Mouse (Mus musculus) hindbrain, embryonic 12.5 days (tissue): ENCODE results near the gene Gls. TPM values are rescaled to one million over a fixed set of nuclear protein-coding genes. Genes with fewer than 3 reads are reported as not detected.

Source experiments
- ATAC-seq: fragments of 200-750 bp; cut with Nextera tagmentation; 2 replicates; pipeline ENCODE4 v1.8.0; 2017; ENCODE audit warnings: moderate TSS enrichment; ENCODE audit not compliant: low FRiP score
- H3K27ac ChIP-seq: fragments of 300-500 bp; sonication (generic); 2 replicates; pipeline ENCODE4 v1.5.1; 2016; ENCODE audit warnings: mild to moderate bottlenecking
- H3K27me3 ChIP-seq: fragments of 300-500 bp; sonication (generic); 2 replicates; pipeline ENCODE4 v1.6.1; 2016; ENCODE audit warnings: mild to moderate bottlenecking
- H3K36me3 ChIP-seq: fragments of 300-500 bp; sonication (generic); 2 replicates; pipeline ENCODE4 v1.6.1; 2016; ENCODE audit warnings: mild to moderate bottlenecking
- H3K4me1 ChIP-seq: fragments of 300-500 bp; sonication (generic); 2 replicates; pipeline ENCODE4 v1.6.1; 2016
- H3K4me2 ChIP-seq: fragments of 300-500 bp; sonication (generic); replicated peaks from 2 replicates; pipeline ENCODE4 v1.6.1; 2016; ENCODE audit warnings: mild to moderate bottlenecking
- H3K4me3 ChIP-seq: fragments of 300-500 bp; sonication (generic); 2 replicates; pipeline ENCODE4 v1.5.1; 2016; ENCODE audit warnings: mild to moderate bottlenecking
- H3K9ac ChIP-seq: fragments of 300-500 bp; sonication (generic); 2 replicates; pipeline ENCODE4 v1.6.1; 2016; ENCODE audit warnings: mild to moderate bottlenecking, moderate library complexity
- H3K9me3 ChIP-seq: fragments of 300-500 bp; sonication (generic); replicated peaks from 2 replicates; pipeline ENCODE4 v1.6.1; 2016; ENCODE audit warnings: mild to moderate bottlenecking
- WGBS: fragments of 180-500 bp; shearing (Covaris S2); methylation state at CpG from one replicate; pipeline ENCODE4 v1.1.7; 2016; 5-methylcytosine and 5-hydroxymethylcytosine counted together
- polyA plus RNA-seq: library from polyadenylated mRNA; unstranded; fragments of >200 nt; fragmentation: Nextera tagmentation; extraction: Ambion mirVana; gene quantifications from 2 replicates; pipeline ENCODE4 v1.2.1, GENCODE M21; 2016

Gene Gls
- polyA plus RNA-seq, 1 experiment from 2014 or later, result 40.9 TPM

GRCm38 (mm10) chr1:52231939-52232765, 880 bp downstream of the Gls start:
- H3K27me3 ChIP-seq, result no peaks in the 10 kb centered on the region; the same call in 1 of the 2 replicates
- H3K9me3 ChIP-seq, result no peaks in the 10 kb centered on the region
- peak overlapping the region; percentile 97 for H3K27ac ChIP-seq
- peak overlapping the region; percentile 69 for H3K4me2 ChIP-seq
- peak; percentile 68 for ATAC-seq
- H3K4me1 ChIP-seq, result peaks cover 15% of the 10 kb centered on the region
- no peaks in the 10 kb centered on the region for H3K36me3 ChIP-seq
- H3K4me3 ChIP-seq, result peak overlapping the region; percentile 97
- peak overlapping the region; percentile 99 for H3K9ac ChIP-seq
- 2% methylated on average over 42 of the region's 69 CpGs for WGBS

DNA sequence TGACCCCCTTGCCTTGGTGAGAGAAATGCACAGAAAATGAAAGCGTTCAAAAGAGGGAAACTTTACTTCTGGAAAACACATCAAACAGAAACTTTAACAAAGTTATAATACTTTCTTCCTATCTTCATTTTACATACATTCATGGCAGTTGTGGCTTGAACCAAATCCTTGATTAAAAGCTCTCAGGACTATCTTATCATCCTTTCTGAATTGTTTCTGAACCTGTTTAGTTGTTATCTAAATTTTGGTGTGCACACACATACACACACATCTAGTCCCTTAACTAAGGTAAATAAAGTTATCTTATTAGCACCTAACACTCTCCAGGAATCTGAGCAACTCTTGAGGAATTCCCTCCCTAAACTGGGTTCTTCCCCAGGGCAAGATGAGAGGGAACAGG, 2.6 kb downstream of the Gls start:
- Histone ChIP-seq H3K9ac (no peak overlapping the region), H3K9me3 (no peaks in the 10 kb centered on the region), H3K27me3 (no peaks in the 10 kb centered on the region; the same call in 1 of the 2 replicates), H3K36me3 (no peaks in the 10 kb centered on the region), H3K4me1 (peaks cover 15% of the 10 kb centered on the region), H3K4me2 (peak overlapping the region; percentile 69; the same call in 1 of the 2 replicates), H3K27ac (no peak overlapping the region), H3K4me3 (no peak overlapping the region)
- 72% methylated on average over 1 of the region's 1 CpGs for WGBS
- ATAC-seq, result no peak

DNA sequence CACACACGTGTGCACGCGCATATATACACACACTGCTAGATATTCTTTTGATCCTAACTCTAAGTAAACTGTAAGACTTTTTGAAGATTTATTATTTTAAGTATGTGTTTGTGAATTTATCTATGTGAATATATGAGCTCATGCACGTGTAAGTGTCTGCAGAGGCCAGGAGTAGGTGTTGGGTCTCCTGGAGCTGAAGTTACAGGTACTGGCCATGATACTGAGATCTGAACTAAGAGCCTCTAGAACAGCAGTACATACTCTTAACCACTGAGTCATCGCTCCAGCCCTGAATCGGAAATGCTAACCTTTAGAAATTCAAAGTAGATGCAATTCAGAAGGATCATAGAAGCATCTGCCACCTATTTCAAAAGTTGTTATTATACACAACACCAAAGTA, 4.9 kb downstream of the Gls start:
- no peak overlapping the region for H3K4me2 ChIP-seq
- no peaks in the 10 kb centered on the region for H3K36me3 ChIP-seq
- no peak overlapping the region for H3K27ac ChIP-seq
- no peak overlapping the region for H3K4me3 ChIP-seq
- H3K9me3 ChIP-seq, result no peaks in the 10 kb centered on the region
- WGBS, result 87% methylated on average over 6 of the region's 6 CpGs
- peaks cover 15% of the 10 kb centered on the region for H3K4me1 ChIP-seq
- no peaks in the 10 kb centered on the region for H3K27me3 ChIP-seq
- no peak for ATAC-seq
- no peak overlapping the region for H3K9ac ChIP-seq

GRCm38 (mm10) chr1:52226416-52226815, 6.6 kb downstream of the Gls start:
- Histone ChIP-seq H3K4me3 (no peak overlapping the region), H3K27ac (no peak overlapping the region), H3K27me3 (no peaks in the 10 kb centered on the region), H3K36me3 (no peaks in the 10 kb centered on the region), H3K9ac (no peak overlapping the region), H3K9me3 (no peaks in the 10 kb centered on the region), H3K4me2 (no peak overlapping the region), H3K4me1 (peaks cover 13% of the 10 kb centered on the region)
- ATAC-seq, result no peak

DNA sequence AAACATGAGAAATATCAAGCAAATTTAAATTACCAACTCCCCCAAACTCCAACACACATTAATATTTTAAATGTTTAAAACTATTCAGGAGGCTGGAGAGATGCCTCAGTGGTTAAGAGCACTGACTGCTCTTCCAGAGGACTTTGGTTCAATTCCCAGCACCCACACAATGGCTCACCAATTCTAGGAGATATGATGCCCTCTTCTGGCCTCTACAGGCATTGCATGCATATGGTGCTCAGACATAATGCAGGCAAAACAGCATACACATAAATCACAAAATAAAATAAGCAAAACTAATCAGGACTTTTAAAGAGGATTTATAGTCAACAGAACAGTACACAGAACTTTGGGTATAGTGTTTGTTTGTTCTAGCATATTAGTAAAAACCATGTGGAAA, 16.3 kb downstream of the Gls start:
- no peak overlapping the region for H3K9ac ChIP-seq
- no peak overlapping the region for H3K4me2 ChIP-seq
- no peaks in the 10 kb centered on the region for H3K4me1 ChIP-seq
- H3K36me3 ChIP-seq, result 0 out of 2 replicates have a peak, but pooled peaks cover 3% of the 10 kb centered on the region
- no peak overlapping the region for H3K4me3 ChIP-seq
- no peaks in the 10 kb centered on the region for H3K27me3 ChIP-seq
- no peak overlapping the region for H3K27ac ChIP-seq
- H3K9me3 ChIP-seq, result no peaks in the 10 kb centered on the region
- ATAC-seq, result no peak

GRCm38 (mm10) chr1:52182992-52183391, 50.0 kb downstream of the Gls start:
- Histone ChIP-seq H3K9me3 (no peaks in the 10 kb centered on the region), H3K36me3 (no peaks in the 10 kb centered on the region), H3K9ac (no peak overlapping the region), H3K4me3 (no peak overlapping the region), H3K4me2 (no peak overlapping the region), H3K27ac (no peak overlapping the region), H3K27me3 (no peaks in the 10 kb centered on the region), H3K4me1 (no peaks in the 10 kb centered on the region)
- 96% methylated on average over 2 of the region's 2 CpGs for WGBS
- no peak for ATAC-seq

- Histone ChIP-seq H3K9ac (no peak overlapping the region), H3K4me1 (no peaks in the 10 kb centered on the region), H3K27me3 (no peaks in the 10 kb centered on the region), H3K27ac (no peak overlapping the region), H3K4me2 (no peak overlapping the region), H3K9me3 (no peaks in the 10 kb centered on the region), H3K36me3 (no peaks in the 10 kb centered on the region), H3K4me3 (no peak overlapping the region)
- ATAC-seq, result no peak
Observed at GRCm38 (mm10) chr1:52181994-52182393, 51.0 kb downstream of the Gls start.

GRCm38 (mm10) chr1:52179939-52180568, 53.0 kb downstream of the Gls start:
- Histone ChIP-seq H3K4me2 (no peak overlapping the region), H3K27me3 (no peaks in the 10 kb centered on the region), H3K9ac (no peak overlapping the region), H3K4me1 (no peaks in the 10 kb centered on the region), H3K4me3 (no peak overlapping the region), H3K27ac (no peak overlapping the region), H3K36me3 (no peaks in the 10 kb centered on the region), H3K9me3 (no peaks in the 10 kb centered on the region)
- ATAC-seq, result no peak
- WGBS, result 95% methylated on average over 9 of the region's 9 CpGs

- Histone ChIP-seq H3K9ac (no peak overlapping the region), H3K27me3 (no peaks in the 10 kb centered on the region), H3K4me3 (no peak overlapping the region), H3K36me3 (no peaks in the 10 kb centered on the region), H3K4me2 (no peak overlapping the region), H3K4me1 (no peaks in the 10 kb centered on the region), H3K9me3 (no peaks in the 10 kb centered on the region), H3K27ac (no peak overlapping the region)
- 80% methylated on average over 2 of the region's 2 CpGs for WGBS
- ATAC-seq, result no peak
Observed at GRCm38 (mm10) chr1:52176999-52177398, 56.0 kb downstream of the Gls start.

- Histone ChIP-seq H3K4me2 (no peak overlapping the region), H3K9ac (no peak overlapping the region), H3K4me3 (no peak overlapping the region), H3K9me3 (no peaks in the 10 kb centered on the region), H3K36me3 (no peaks in the 10 kb centered on the region), H3K27me3 (no peaks in the 10 kb centered on the region), H3K4me1 (no peaks in the 10 kb centered on the region), H3K27ac (no peak overlapping the region)
- 76% methylated on average over 3 of the region's 3 CpGs for WGBS
- no peak for ATAC-seq
Observed at GRCm38 (mm10) chr1:52175983-52176382, 57.0 kb downstream of the Gls start.

DNA sequence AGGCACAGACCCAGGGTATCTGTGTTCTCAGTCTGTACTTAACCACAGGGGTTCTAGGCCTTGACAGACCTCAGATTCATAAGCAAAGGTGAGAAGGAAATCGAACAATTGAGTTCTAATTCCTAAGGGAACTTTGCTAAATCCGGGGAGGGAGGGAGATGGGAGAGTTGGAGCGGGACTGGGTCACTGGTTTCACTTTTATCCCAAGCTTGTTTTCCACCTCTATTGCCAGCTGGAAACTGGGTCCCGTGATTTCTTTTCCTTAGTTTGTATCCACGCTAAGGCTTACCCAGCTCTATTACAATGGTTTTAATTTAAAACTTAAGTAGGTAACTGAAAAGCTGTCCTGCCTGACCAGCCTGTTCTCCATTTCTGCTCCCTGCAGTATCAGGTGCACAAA, 57.7 kb downstream of the Gls start:
- H3K27ac ChIP-seq, result no peak overlapping the region
- no peak for ATAC-seq
- H3K9me3 ChIP-seq, result no peaks in the 10 kb centered on the region
- no peaks in the 10 kb centered on the region for H3K4me1 ChIP-seq
- 69% methylated on average over 5 of the region's 5 CpGs for WGBS
- H3K4me2 ChIP-seq, result no peak overlapping the region
- H3K9ac ChIP-seq, result no peak overlapping the region
- no peaks in the 10 kb centered on the region for H3K27me3 ChIP-seq
- no peak overlapping the region for H3K4me3 ChIP-seq
- no peaks in the 10 kb centered on the region for H3K36me3 ChIP-seq

GRCm38 (mm10) chr1:52171271-52171670, 61.8 kb downstream of the Gls start:
- H3K4me1 ChIP-seq, result no peaks in the 10 kb centered on the region
- no peak overlapping the region for H3K27ac ChIP-seq
- 79% methylated on average over 8 of the region's 8 CpGs for WGBS
- no peak overlapping the region for H3K9ac ChIP-seq
- no peaks in the 10 kb centered on the region for H3K27me3 ChIP-seq
- no peaks in the 10 kb centered on the region for H3K9me3 ChIP-seq
- H3K4me2 ChIP-seq, result no peak overlapping the region
- H3K4me3 ChIP-seq, result no peak overlapping the region
- ATAC-seq, result no peak
- H3K36me3 ChIP-seq, result no peaks in the 10 kb centered on the region

DNA sequence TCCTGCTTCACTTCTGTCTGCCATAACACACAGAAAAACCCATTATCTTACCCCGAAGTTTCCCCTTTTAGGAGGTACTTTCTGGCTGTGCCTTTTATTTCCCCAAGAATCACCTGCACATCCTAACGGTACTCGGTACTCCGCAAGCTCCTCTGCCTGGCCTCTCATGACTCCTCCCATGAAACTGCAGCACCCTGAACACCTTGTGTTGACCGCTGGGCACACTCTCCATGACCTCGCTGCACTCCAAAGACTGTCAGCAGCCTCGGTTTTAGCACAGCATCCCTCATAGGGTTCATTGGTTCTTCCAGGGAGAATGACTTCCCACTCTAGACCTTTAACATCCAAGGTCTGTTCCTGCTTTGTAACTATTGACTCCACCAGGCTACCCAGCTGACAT, 62.3 kb downstream of the Gls start:
- no peak overlapping the region for H3K27ac ChIP-seq
- no peak overlapping the region for H3K4me3 ChIP-seq
- H3K27me3 ChIP-seq, result no peaks in the 10 kb centered on the region
- no peak overlapping the region for H3K4me2 ChIP-seq
- no peaks in the 10 kb centered on the region for H3K4me1 ChIP-seq
- H3K36me3 ChIP-seq, result no peaks in the 10 kb centered on the region
- H3K9ac ChIP-seq, result no peak overlapping the region
- 80% methylated on average over 7 of the region's 7 CpGs for WGBS
- H3K9me3 ChIP-seq, result no peaks in the 10 kb centered on the region
- no peak for ATAC-seq
